12 mouse cellular contexts compared by ENCODE assay signal in genomic region chr12:25311728-25312127, GRCm38 (mm10).
DNase-seq lines count a peak whose midpoint lies in the region; ATAC-seq and TF ChIP-seq lines count a peak whose summit lies in the region.
"Had no signal": no experiment of that assay in that cellular context is flagged by ENCODE, and none has a peak within 500 bp of the region (broad histone marks: within the 10 kb centered on the region; RNA-seq: fewer than 3 reads in every experiment).

No protein-coding gene starts in this region.

- H3K79me2 ChIP-seq in CH12.LX (replicated peaks; ENCODE audit: control insufficient read depth, extremely low read depth, insufficient read depth, poor library complexity, severe bottlenecking): no peaks in the 10 kb centered on the region

- no peak for TF ChIP-seq CTCF in CH12.LX (conservative IDR thresholded peaks at IDR 0.05 in 1 of 2, IDR thresholded peaks at IDR 0.05 in 1 of 2; ENCODE audit: low read depth in 2 of 2, low read length in 2 of 2)

- dilution Hi-C loops in CH12.LX (cut with MboI; ENCODE audit: extremely low pct_ligation_motif_present, extremely low pct_unique_long_range_greater_than_20kb, low sequenced_read_pairs): no loop called here

- 91% methylated on average over 7 of the region's 7 CpGs for WGBS in forebrain, embryonic 16.5 days

- H3K36me3 ChIP-seq in CH12.LX (replicated peaks in 1 of 2; ENCODE audit: control insufficient read depth in 1 of 2, insufficient read depth in 1 of 2, low read length in 1 of 2): no peaks in the 10 kb centered on the region
- H3K36me3 ChIP-seq in forebrain, embryonic 16.5 days (ENCODE audit: control insufficient read depth, insufficient read depth): no peaks in the 10 kb centered on the region
- H3K36me3 ChIP-seq: forebrain, embryonic 10.5 days had no signal

- no peak; the same call in none of the 2 replicates for TF ChIP-seq RAD21 in CH12.LX (IDR thresholded peaks at IDR 0.05; ENCODE audit: low read depth, low read length)

- ATAC-seq in forebrain, embryonic 16.5 days: no peak

- in situ Hi-C loops in CH12.LX (cut with MboI; ENCODE audit: low pct_ligation_motif_present, low pct_unique_long_range_greater_than_20kb, low sequenced_read_pairs): loop anchor here (5.0 kb wide), 1 partner anchor 96 kb away; no protein-coding TSS in a partner anchor

- DNase-seq in B cell, adult 2 months: peak; percentile 59 to 69
- DNase-seq in CH12.LX (ENCODE audit: extremely low read depth): peak; percentile 83
- peak; percentile 24 for DNase-seq in lung, postnatal 25 days (ENCODE audit: low spot score)
- DNase-seq in spleen, postnatal 4 days (ENCODE audit: low spot score in 2 of 2): peak; percentile 38 to 70
- DNase-seq in adrenal gland, postnatal 10 days: no peak
- no peak for DNase-seq in ovary, postnatal 10 days (ENCODE audit: low spot score)
- DNase-seq: kidney, postnatal 25 days; left cerebral cortex, postnatal 4 days; right cerebral cortex, adult 18-20 months had no signal

- H3K9ac ChIP-seq in CH12.LX (ENCODE audit: insufficient read depth, low read depth): no peak overlapping the region
- H3K9ac ChIP-seq in forebrain, embryonic 16.5 days (replicated peaks; ENCODE audit: low read depth, low read length): no peak overlapping the region

- no peaks in the 10 kb centered on the region for H3K9me3 ChIP-seq in CH12.LX (replicated peaks; ENCODE audit: low read length)
- no peaks in the 10 kb centered on the region for H3K9me3 ChIP-seq in forebrain, embryonic 16.5 days (ENCODE audit: control insufficient read depth, low read length)
- H3K9me3 ChIP-seq: forebrain, embryonic 10.5 days had no signal

- TF ChIP-seq POLR2A in CH12.LX (IDR thresholded peaks at IDR 0.05; ENCODE audit: low read depth, low read length): no peak

- H3K27me3 ChIP-seq in CH12.LX (replicated peaks): peaks cover 9% of the 10 kb centered on the region
- no peaks in the 10 kb centered on the region for H3K27me3 ChIP-seq in forebrain, embryonic 16.5 days (replicated peaks; ENCODE audit: control insufficient read depth, insufficient read depth, low read length)

- H3K4me3 ChIP-seq in CH12.LX (replicated peaks in 1 of 3; ENCODE audit: low read depth in 2 of 3, low read length in 2 of 3, poor library complexity in 1 of 3): no peak overlapping the region
- H3K4me3 ChIP-seq in forebrain, embryonic 16.5 days (replicated peaks; ENCODE audit: low read length): no peak overlapping the region
- H3K4me3 ChIP-seq: forebrain, embryonic 10.5 days had no signal

- peak; percentile 91 for TF ChIP-seq EP300 in CH12.LX (IDR thresholded peaks at IDR 0.05; ENCODE audit: low read length)

- peaks cover 26 to 75% of the 10 kb centered on the region in 2 experiments for H3K4me1 ChIP-seq in CH12.LX (ENCODE audit: control insufficient read depth in 1 of 2, insufficient read depth in 2 of 2)
- H3K4me1 ChIP-seq in forebrain, embryonic 16.5 days (replicated peaks; ENCODE audit: control insufficient read depth, insufficient read depth, low read length): no peaks in the 10 kb centered on the region

- H3K27ac ChIP-seq in CH12.LX (ENCODE audit: insufficient read depth, low read depth): no peak overlapping the region
- no peak overlapping the region for H3K27ac ChIP-seq in forebrain, embryonic 16.5 days (ENCODE audit: low read length)
- H3K27ac ChIP-seq: forebrain, embryonic 10.5 days; macrophage had no signal

- peak overlapping the region; percentile 47; the same call in 1 of the 2 replicates for H3K4me2 ChIP-seq in CH12.LX (ENCODE audit: insufficient read depth, low read depth, poor library complexity, severe bottlenecking)
- H3K4me2 ChIP-seq in forebrain, embryonic 16.5 days (ENCODE audit: low read length): no peak overlapping the region

TF ChIP-seq in CH12.LX, 34 proteins besides CTCF, POLR2A, EP300 and RAD21:
- TF ChIP-seq USF1 (IDR thresholded peaks at IDR 0.05; ENCODE audit: low read depth, low read length) (no peak), CHD1 (IDR thresholded peaks at IDR 0.05; ENCODE audit: low read depth, low read length) (no peak), ETS1 (conservative IDR thresholded peaks at IDR 0.05; ENCODE audit: low read depth, low read length) (peak; percentile 88), JUND (conservative IDR thresholded peaks at IDR 0.05; ENCODE audit: low read depth, low read length) (no peak), TBP (conservative IDR thresholded peaks at IDR 0.05; ENCODE audit: low read depth, low read length) (peak; percentile 61; the same call in 1 of the 2 replicates), ZC3H11A (IDR thresholded peaks at IDR 0.05; ENCODE audit: low read depth, low read length) (no peak), NRF1 (IDR thresholded peaks at IDR 0.05; ENCODE audit: low read depth, low read length) (no peak), NELFE (IDR thresholded peaks at IDR 0.05; ENCODE audit: low read depth, low read length) (no peak), BHLHE40 (IDR thresholded peaks at IDR 0.05; ENCODE audit: low read depth, low read length) (peak; percentile 79), MYC (IDR thresholded peaks at IDR 0.05; ENCODE audit: low read depth, low read length) (0 out of 2 replicates have a peak, but pooled peaks have one; percentile 41), ZMIZ1 (IDR thresholded peaks at IDR 0.05; ENCODE audit: low read depth, low read length) (no peak), E2F4 (IDR thresholded peaks at IDR 0.05; ENCODE audit: insufficient replicate concordance, low read depth, low read length) (no peak), CHD2 (IDR thresholded peaks at IDR 0.05; ENCODE audit: low read length) (peak; percentile 30; the same call in 1 of the 2 replicates), MEF2A (IDR thresholded peaks at IDR 0.05; ENCODE audit: borderline replicate concordance, low read depth, low read length) (peak; percentile 92), TCF12 (IDR thresholded peaks at IDR 0.05; ENCODE audit: low read depth, low read length) (peak; percentile 97), IRF4 (IDR thresholded peaks at IDR 0.05; ENCODE audit: low read depth, low read length) (peak; percentile 88), KAT2A (IDR thresholded peaks at IDR 0.05; ENCODE audit: insufficient replicate concordance, low read length) (no peak), USF2 (conservative IDR thresholded peaks at IDR 0.05; ENCODE audit: low read depth, low read length) (no peak), ELF1 (IDR thresholded peaks at IDR 0.05; ENCODE audit: low read depth, low read length) (no peak), ZNF384 (IDR thresholded peaks at IDR 0.05; ENCODE audit: low read depth, low read length) (no peak; the same call in none of the 2 replicates), MAFK (IDR thresholded peaks at IDR 0.05; ENCODE audit: insufficient replicate concordance, low read length) (0 out of 2 replicates have a peak, but pooled peaks have one; percentile 37)

Comparison
In these comparisons a context has a peak if more than half of its experiments do, and no peak if none do; other contexts are left out.
1. DNase-seq: peak in B cell, adult 2 months (2 of 2), CH12.LX (single experiment), lung, postnatal 25 days (single experiment) and spleen, postnatal 4 days (2 of 2); none in adrenal gland, postnatal 10 days (single experiment) and ovary, postnatal 10 days (single experiment).